In genomic region chr2:9889651-9890183, GRCm38 (mm10) we compare ENCODE assay signal across 8 mouse cellular contexts. TPM values are rescaled to one million over a fixed set of nuclear protein-coding genes. Genes with fewer than 3 reads are reported as not detected.
DNase-seq lines count a peak whose midpoint lies in the region; ATAC-seq lines count a peak whose summit lies in the region.

Gene Gata3 (minus strand): TSS chr2:9890034.

- peaks cover 95% of the 10 kb centered on the region for H3K27me3 ChIP-seq in kidney, embryonic 15.5 days
- H3K27me3 ChIP-seq in hindbrain, embryonic 16.5 days (replicated peaks; ENCODE audit: control insufficient read depth, insufficient read depth, low read length): peaks cover 55% of the 10 kb centered on the region
- peaks cover 43% of the 10 kb centered on the region for H3K27me3 ChIP-seq in midbrain, embryonic 16.5 days (ENCODE audit: control insufficient read depth, insufficient read depth, low read depth, low read length)

- intact Hi-C loops in left cerebral cortex, postnatal 14 days (cut with DNase I): loop anchor here (5.0 to 10.0 kb wide), 3 partner anchors 123 to 1215 kb away; no protein-coding TSS in a partner anchor

- DNase-seq in kidney, postnatal 14 days: no peak
- no peak for DNase-seq in adrenal gland, adult 8-10 months
- DNase-seq in ovary, postnatal 10 days (ENCODE audit: low spot score): no peak
- DNase-seq in left cerebral cortex, postnatal 14 days (ENCODE audit: low spot score in 2 of 2): no peak

- peak within 1 kb of the TSS; percentile 54 for H3K4me2 ChIP-seq in kidney, embryonic 15.5 days
- H3K4me2 ChIP-seq in hindbrain, embryonic 16.5 days (ENCODE audit: low read length): peak within 1 kb of the TSS; percentile 39
- peak within 1 kb of the TSS; percentile 46 for H3K4me2 ChIP-seq in midbrain, embryonic 16.5 days (ENCODE audit: low read length)

- ATAC-seq in kidney, embryonic 15.5 days (replicated peaks; ENCODE audit: low FRiP score): no peak
- no peak for ATAC-seq in hindbrain, embryonic 16.5 days
- no peak for ATAC-seq in midbrain, embryonic 16.5 days
- no peak for ATAC-seq in cerebellum, adult (ENCODE audit: insufficient number of reproducible peaks, low FRiP score, low TSS enrichment)

- no peaks in the 10 kb centered on the region for H3K9me3 ChIP-seq in kidney, embryonic 15.5 days (replicated peaks)
- H3K9me3 ChIP-seq in hindbrain, embryonic 16.5 days (ENCODE audit: control insufficient read depth, low read length): no peaks in the 10 kb centered on the region
- no peaks in the 10 kb centered on the region for H3K9me3 ChIP-seq in midbrain, embryonic 16.5 days (replicated peaks; ENCODE audit: control insufficient read depth, low read length, poor library complexity, severe bottlenecking)

- peak within 1 kb of the TSS; percentile 23 for H3K9ac ChIP-seq in kidney, embryonic 15.5 days
- no peak within 1 kb of the TSS for H3K9ac ChIP-seq in hindbrain, embryonic 16.5 days (ENCODE audit: low read depth, low read length)
- peak within 1 kb of the TSS; percentile 22; the same call in 1 of the 2 replicates for H3K9ac ChIP-seq in midbrain, embryonic 16.5 days (ENCODE audit: low read depth, low read length)

- peak within 1 kb of the TSS; percentile 55 for H3K27ac ChIP-seq in kidney, embryonic 15.5 days
- no peak within 1 kb of the TSS for H3K27ac ChIP-seq in hindbrain, embryonic 16.5 days (ENCODE audit: low read depth, low read length)
- H3K27ac ChIP-seq in midbrain, embryonic 16.5 days (ENCODE audit: low read length): peak within 1 kb of the TSS; percentile 54

- no peaks in the 10 kb centered on the region for H3K36me3 ChIP-seq in kidney, embryonic 15.5 days
- no peaks in the 10 kb centered on the region for H3K36me3 ChIP-seq in hindbrain, embryonic 16.5 days (ENCODE audit: control insufficient read depth, insufficient read depth, low read length)
- no peaks in the 10 kb centered on the region for H3K36me3 ChIP-seq in midbrain, embryonic 16.5 days (ENCODE audit: control insufficient read depth, insufficient read depth, low read length)

- WGBS in kidney, embryonic 15.5 days: 1% methylated on average over 23 of the region's 23 CpGs
- under 1% methylated on average over 23 of the region's 23 CpGs for WGBS in hindbrain, embryonic 16.5 days
- under 1% methylated on average over 23 of the region's 23 CpGs for WGBS in midbrain, embryonic 16.5 days

- peaks cover 13% of the 10 kb centered on the region for H3K4me1 ChIP-seq in kidney, embryonic 15.5 days
- H3K4me1 ChIP-seq in hindbrain, embryonic 16.5 days (ENCODE audit: control insufficient read depth, insufficient read depth, low read depth, low read length): no peaks in the 10 kb centered on the region
- H3K4me1 ChIP-seq in midbrain, embryonic 16.5 days (ENCODE audit: control insufficient read depth, insufficient read depth, low read length): peaks cover 5% of the 10 kb centered on the region

- H3K4me3 ChIP-seq in kidney, embryonic 15.5 days (replicated peaks): peak within 1 kb of the TSS; percentile 55
- H3K4me3 ChIP-seq in hindbrain, embryonic 16.5 days (ENCODE audit: low read length): peak within 1 kb of the TSS; percentile 26
- peak within 1 kb of the TSS; percentile 31 for H3K4me3 ChIP-seq in midbrain, embryonic 16.5 days (ENCODE audit: low read depth, low read length)

RNA-seq across cellular contexts. Expression of gene Gata3, which starts in this region (rescaled TPM):
- 98.5 and 108 TPM in 2 replicates for polyA plus RNA-seq in kidney, embryonic 15.5 days (2015; fragmentation: Nextera tagmentation; extraction: Ambion mirVana)
- total RNA-seq in adrenal gland, adult 8-10 months (2022): 10 to 100 TPM; 22.3 to 43.4 (median 32.2) TPM
- 27.2 and 33.8 TPM in 2 replicates for polyA plus RNA-seq in hindbrain, embryonic 16.5 days (2015; fragmentation: Nextera tagmentation; extraction: Ambion mirVana)
- polyA plus RNA-seq in midbrain, embryonic 16.5 days (2015; fragmentation: Nextera tagmentation; extraction: Ambion mirVana): 84.5 and 92.5 TPM in 2 replicates
- total RNA-seq in left cerebral cortex, postnatal 14 days (2021): under 1 TPM in 1 of 2 experiments, not detected in 1; 0.17 TPM

Comparison
In these comparisons a context has a peak if more than half of its experiments do, and no peak if none do; other contexts are left out.
1. RNA of gene Gata3 (total RNA-seq): 22.3 to 43.4 TPM in adrenal gland, adult 8-10 months; 0.17 TPM in left cerebral cortex, postnatal 14 days; every median in the first group is over 10 times any median in the second.
2. Peak in every context shown above with its lines, with median percentiles within 50 percentile points of each other: H3K4me2 ChIP-seq and H3K4me3 ChIP-seq.